Mouse (Mus musculus): ENCODE data around the gene Gm12355.
A peak's percentile ranks its signal among the peaks of the same experiment; 100 is the strongest.
"Not testable (repeated sequence)": the region's sequence is repeated elsewhere in the genome, so short reads cannot be mapped to it uniquely, and the experiment has no call there.

DNA sequence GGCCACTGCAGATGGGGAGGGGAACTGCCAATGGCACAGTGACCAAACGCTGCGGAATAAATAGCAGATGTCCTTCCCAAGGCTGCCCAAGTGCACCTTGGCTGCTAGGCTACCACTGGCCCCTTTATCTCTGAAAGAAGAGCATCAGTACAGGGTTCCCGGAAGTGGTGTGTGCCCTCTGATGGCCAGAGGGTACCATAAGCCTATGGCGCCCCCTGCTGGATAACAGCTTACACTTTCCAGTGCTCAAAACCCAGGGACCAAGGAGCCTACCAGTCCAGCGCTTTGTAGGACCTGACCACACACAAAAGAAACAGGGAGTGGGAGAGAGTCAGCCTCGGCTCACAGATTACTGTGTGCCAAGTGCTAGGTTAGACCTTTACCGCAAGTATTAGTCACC, 29.6 kb upstream of the Gm12355 start:
- peak; percentile 58; the same call in 1 of the 2 replicates for TF ChIP-seq CTCF (IDR thresholded peaks at IDR 0.05; ENCODE audit: insufficient read depth, low read length)
- not testable (repeated sequence) for TF ChIP-seq POLR2A (IDR thresholded peaks at IDR 0.05; ENCODE audit: borderline replicate concordance, extremely low read depth, low read depth, low read length)

Measured in lung, adult 2 months (tissue).